Mouse (Mus musculus) macrophage (primary cell): ENCODE data around the gene Zcchc2. TPM values are rescaled to one million over a fixed set of nuclear protein-coding genes. Genes with fewer than 3 reads are reported as not detected.
A peak's percentile ranks its signal among the peaks of the same experiment; 100 is the strongest.

Experiments used
- H3K27ac ChIP-seq: fragments of 350-480 bp; formaldehyde crosslinking; 2 replicates; pipeline ENCODE4 v1.9.0; 2021
- H3K36me3 ChIP-seq: fragments of 350-480 bp; formaldehyde crosslinking; 2 replicates; pipeline ENCODE4 v1.9.0; 2021; ENCODE audit errors: inconsistent target
- H3K4me3 ChIP-seq: fragments of 350-480 bp; formaldehyde crosslinking; 2 replicates; pipeline ENCODE4 v1.9.0; 2021; ENCODE audit errors: inconsistent target
- H3K79me2 ChIP-seq: fragments of 350-480 bp; formaldehyde crosslinking; 2 replicates; pipeline ENCODE4 v1.9.0; 2021; ENCODE audit errors: inconsistent target
- WGBS: methylation state at CpG from one replicate; pipeline ENCODE4 v1.1.7; 2026; ENCODE audit warnings: inconsistent platforms; ENCODE audit not compliant: missing documents; 5-methylcytosine and 5-hydroxymethylcytosine counted together
- polyA plus RNA-seq: library from polyadenylated mRNA; stranded (reverse); fragments of 250-400 nt; gene quantifications from 3 replicates; pipeline ENCODE4 v1.2.4, GENCODE M21; 2018; ENCODE audit warnings: inconsistent platforms

Gene Zcchc2
- polyA plus RNA-seq, 1 experiment from 2014 or later, result 22.6 TPM

- 14% methylated on average over 2 of the region's 2 CpGs for WGBS
- H3K36me3 ChIP-seq, result no peaks in the 10 kb centered on the region
Observed at GRCm38 (mm10) chr1:105995966-105996365, 5.8 kb downstream of the Zcchc2 start.

GRCm38 (mm10) chr1:105997282-105997681, 7.1 kb downstream of the Zcchc2 start:
- WGBS, result 15% methylated on average over 3 of the region's 3 CpGs
- Histone ChIP-seq H3K27ac (no peak overlapping the region), H3K4me3 (no peak overlapping the region), H3K36me3 (peaks cover 7% of the 10 kb centered on the region; the same call in 1 of the 2 replicates), H3K79me2 (peaks cover 99% of the 10 kb centered on the region)

More at GRCm38 (mm10) chr1:105995966-105996365, 5.8 kb downstream of the Zcchc2 start:
- peaks cover 96% of the 10 kb centered on the region for H3K79me2 ChIP-seq
- H3K4me3 ChIP-seq, result no peak overlapping the region
- no peak overlapping the region for H3K27ac ChIP-seq

- H3K36me3 ChIP-seq, result peaks cover 32% of the 10 kb centered on the region
- no peak overlapping the region for H3K4me3 ChIP-seq
- WGBS, result 88% methylated on average over 2 of the region's 2 CpGs
- H3K79me2 ChIP-seq, result peaks cover 89% of the 10 kb centered on the region
- H3K27ac ChIP-seq, result no peak overlapping the region
Observed at GRCm38 (mm10) chr1:105999802-106000201, 9.6 kb downstream of the Zcchc2 start.

GRCm38 (mm10) chr1:106007581-106007980, 17.4 kb downstream of the Zcchc2 start:
- Histone ChIP-seq H3K79me2 (peaks cover 11% of the 10 kb centered on the region), H3K36me3 (peaks cover 89% of the 10 kb centered on the region), H3K27ac (no peak overlapping the region), H3K4me3 (no peak overlapping the region)
- WGBS, result 82% methylated on average over 1 of the region's 1 CpGs

- Histone ChIP-seq H3K27ac (no peak overlapping the region), H3K36me3 (peaks cover 89% of the 10 kb centered on the region), H3K79me2 (no peaks in the 10 kb centered on the region; the same call in 1 of the 2 replicates), H3K4me3 (no peak overlapping the region)
- WGBS, result 97% methylated on average over 7 of the region's 7 CpGs
Observed at GRCm38 (mm10) chr1:106011097-106011496, 20.9 kb downstream of the Zcchc2 start.

- Histone ChIP-seq H3K27ac (no peak overlapping the region), H3K79me2 (no peaks in the 10 kb centered on the region; the same call in 1 of the 2 replicates), H3K36me3 (peaks cover 87% of the 10 kb centered on the region), H3K4me3 (no peak overlapping the region)
- WGBS, result 87% methylated on average over 2 of the region's 2 CpGs
Observed at GRCm38 (mm10) chr1:106013759-106014158, 23.6 kb downstream of the Zcchc2 start.

- 87% methylated on average over 6 of the region's 6 CpGs for WGBS
- no peak overlapping the region for H3K4me3 ChIP-seq
- H3K27ac ChIP-seq, result no peak overlapping the region
- H3K79me2 ChIP-seq, result no peaks in the 10 kb centered on the region; the same call in 1 of the 2 replicates
- H3K36me3 ChIP-seq, result peaks cover 91% of the 10 kb centered on the region
Observed at GRCm38 (mm10) chr1:106016262-106016661, 26.1 kb downstream of the Zcchc2 start.

GRCm38 (mm10) chr1:106019854-106020253, 29.6 kb downstream of the Zcchc2 start:
- WGBS, result 20% methylated on average over 6 of the region's 6 CpGs
- H3K4me3 ChIP-seq, result no peak overlapping the region
- H3K79me2 ChIP-seq, result no peaks in the 10 kb centered on the region
- H3K36me3 ChIP-seq, result peaks cover 92% of the 10 kb centered on the region
- peak overlapping the region; percentile 15 for H3K27ac ChIP-seq

- Histone ChIP-seq H3K36me3 (peaks cover 93% of the 10 kb centered on the region), H3K4me3 (no peak overlapping the region), H3K27ac (no peak overlapping the region), H3K79me2 (no peaks in the 10 kb centered on the region)
- WGBS, result 80% methylated on average over 1 of the region's 1 CpGs
Observed at GRCm38 (mm10) chr1:106022998-106023397, 32.8 kb downstream of the Zcchc2 start.

- H3K36me3 ChIP-seq, result peaks cover 92% of the 10 kb centered on the region
- H3K27ac ChIP-seq, result no peak overlapping the region
- H3K79me2 ChIP-seq, result no peaks in the 10 kb centered on the region
- H3K4me3 ChIP-seq, result no peak overlapping the region
- 100% methylated on average over 2 of the region's 2 CpGs for WGBS
Observed at GRCm38 (mm10) chr1:106024254-106024653, 34.0 kb downstream of the Zcchc2 start.

- Histone ChIP-seq H3K79me2 (no peaks in the 10 kb centered on the region), H3K36me3 (peaks cover 94% of the 10 kb centered on the region), H3K4me3 (no peak overlapping the region), H3K27ac (no peak overlapping the region)
- WGBS, result 96% methylated on average over 3 of the region's 3 CpGs
Observed at GRCm38 (mm10) chr1:106024778-106025177, 34.6 kb downstream of the Zcchc2 start.

GRCm38 (mm10) chr1:106029769-106030168, 39.6 kb downstream of the Zcchc2 start:
- Histone ChIP-seq H3K36me3 (peaks cover 93% of the 10 kb centered on the region), H3K79me2 (no peaks in the 10 kb centered on the region), H3K27ac (peak overlapping the region; percentile 28; the same call in 1 of the 2 replicates), H3K4me3 (no peak overlapping the region)
- 92% methylated on average over 15 of the region's 15 CpGs for WGBS

- 13% methylated on average over 10 of the region's 10 CpGs for WGBS
- H3K4me3 ChIP-seq, result no peak overlapping the region
Observed at GRCm38 (mm10) chr1:106030331-106030730, 40.1 kb downstream of the Zcchc2 start.

GRCm38 (mm10) chr1:106030886-106031285, 40.7 kb downstream of the Zcchc2 start:
- Histone ChIP-seq H3K36me3 (peaks cover 81% of the 10 kb centered on the region), H3K4me3 (no peak overlapping the region), H3K79me2 (no peaks in the 10 kb centered on the region), H3K27ac (no peak overlapping the region)
- WGBS, result 100% methylated on average over 2 of the region's 2 CpGs

More at GRCm38 (mm10) chr1:106030331-106030730, 40.1 kb downstream of the Zcchc2 start:
- Histone ChIP-seq H3K79me2 (no peaks in the 10 kb centered on the region), H3K27ac (peak overlapping the region; percentile 28; the same call in 1 of the 2 replicates), H3K36me3 (peaks cover 87% of the 10 kb centered on the region)

GRCm38 (mm10) chr1:106031908-106032307, 41.7 kb downstream of the Zcchc2 start:
- 64% methylated on average over 6 of the region's 6 CpGs for WGBS
- peaks cover 71% of the 10 kb centered on the region for H3K36me3 ChIP-seq

GRCm38 (mm10) chr1:106034776-106035175, 44.6 kb downstream of the Zcchc2 start:
- H3K79me2 ChIP-seq, result no peaks in the 10 kb centered on the region
- H3K36me3 ChIP-seq, result peaks cover 45% of the 10 kb centered on the region
- WGBS, result 75% methylated on average over 7 of the region's 7 CpGs
- H3K27ac ChIP-seq, result no peak overlapping the region
- H3K4me3 ChIP-seq, result no peak overlapping the region

More at GRCm38 (mm10) chr1:106031908-106032307, 41.7 kb downstream of the Zcchc2 start:
- Histone ChIP-seq H3K27ac (no peak overlapping the region), H3K4me3 (no peak overlapping the region), H3K79me2 (no peaks in the 10 kb centered on the region)
